Mouse (Mus musculus) kidney, postnatal 0 days (tissue): ENCODE measurements around the gene Plekha1. TPM values are rescaled to one million over a fixed set of nuclear protein-coding genes. Genes with fewer than 3 reads are reported as not detected.

Experiments used
- ATAC-seq: fragments of 200-750 bp; cut with Nextera tagmentation; replicated peaks from 2 replicates; pipeline ENCODE4 v1.8.0; 2017; ENCODE audit warnings: low read depth, moderate number of reproducible peaks, moderate TSS enrichment, moderate library complexity; ENCODE audit not compliant: low FRiP score
- DNase-seq: peaks from one replicate; pipeline ENCODE4 v3.0.0-alpha.2; 2016; ENCODE audit warnings: low spot score
- H3K27ac ChIP-seq: fragments of 300-500 bp; sonication (generic); 2 replicates; pipeline ENCODE4 v1.5.1; 2014; ENCODE audit warnings: mild to moderate bottlenecking
- H3K27me3 ChIP-seq: fragments of 300-500 bp; sonication (generic); 2 replicates; pipeline ENCODE4 v1.6.1; 2014; ENCODE audit warnings: low read length, mixed read lengths; ENCODE audit not compliant: insufficient read depth
- H3K36me3 ChIP-seq: fragments of 300-500 bp; sonication (generic); 2 replicates; pipeline ENCODE4 v1.6.1; 2014; ENCODE audit warnings: low read length, mixed read lengths; ENCODE audit not compliant: insufficient read depth
- H3K4me1 ChIP-seq: fragments of 300-500 bp; sonication (generic); replicated peaks from 2 replicates; pipeline ENCODE4 v1.6.1; 2014; ENCODE audit warnings: antibody characterized with exemption, low read length, mixed read lengths; ENCODE audit not compliant: insufficient read depth
- H3K4me2 ChIP-seq: fragments of 300-500 bp; sonication (generic); 2 replicates; pipeline ENCODE4 v1.6.1; 2014; ENCODE audit warnings: mild to moderate bottlenecking, low read length, moderate library complexity, mixed read lengths
- H3K4me3 ChIP-seq: fragments of 300-500 bp; sonication (generic); replicated peaks from 2 replicates; pipeline ENCODE4 v1.5.1; 2014; ENCODE audit warnings: low read depth, low read length
- H3K9ac ChIP-seq: fragments of 300-500 bp; sonication (generic); 2 replicates; pipeline ENCODE4 v1.6.1; 2014; ENCODE audit warnings: low read depth, low read length
- H3K9me3 ChIP-seq: fragments of 300-500 bp; sonication (generic); replicated peaks from 2 replicates; pipeline ENCODE4 v1.6.1; 2016; ENCODE audit warnings: low read length, inconsistent platforms, mixed read lengths
- CTCF ChIP-seq: IDR thresholded peaks from 2 replicates; pipeline ENCODE4 v1.5.1; 2016; ENCODE audit warnings: antibody characterized with exemption, low read depth, mild to moderate bottlenecking, moderate library complexity
- WGBS: fragments of 180-500 bp; shearing (Covaris S2); extraction: QIAGEN DNeasy Blood & Tissue Kit; methylation state at CpG from one replicate; pipeline ENCODE4 v1.1.7; 2014; 5-methylcytosine and 5-hydroxymethylcytosine counted together
- polyA plus RNA-seq: library from polyadenylated mRNA; unstranded; fragments of >200 nt; fragmentation: Nextera tagmentation; extraction: Ambion mirVana; gene quantifications from 2 replicates; pipeline ENCODE4 v1.2.1, GENCODE M21; 2015

Gene Plekha1
- polyA plus RNA-seq, 1 experiment from 2014 or later, result 58.6 TPM

GRCm38 (mm10) chr7:130855681-130856080 is 9.9 kb upstream of the Plekha1 start:
- no peak overlapping the region for H3K9ac ChIP-seq
- H3K4me3 ChIP-seq, result no peak overlapping the region
- no peak for ATAC-seq
- no peaks in the 10 kb centered on the region for H3K36me3 ChIP-seq
- WGBS, result 29% methylated on average over 3 of the region's 3 CpGs
- TF ChIP-seq CTCF, result no peak
- H3K27me3 ChIP-seq, result no peaks in the 10 kb centered on the region
- H3K9me3 ChIP-seq, result no peaks in the 10 kb centered on the region
- peaks cover 6% of the 10 kb centered on the region; the same call in 1 of the 2 replicates for H3K4me1 ChIP-seq
- H3K4me2 ChIP-seq, result no peak overlapping the region
- H3K27ac ChIP-seq, result no peak overlapping the region
- no peak for DNase-seq

- H3K36me3 ChIP-seq, result no peaks in the 10 kb centered on the region
- no peak overlapping the region for H3K4me3 ChIP-seq
- H3K9me3 ChIP-seq, result no peaks in the 10 kb centered on the region
- no peak overlapping the region for H3K4me2 ChIP-seq
- no peaks in the 10 kb centered on the region for H3K27me3 ChIP-seq
- ATAC-seq (no peak), DNase-seq (no peak)
- H3K4me1 ChIP-seq, result peaks cover 8% of the 10 kb centered on the region; the same call in 1 of the 2 replicates
- TF ChIP-seq CTCF, result no peak
- H3K9ac ChIP-seq, result no peak overlapping the region
- 74% methylated on average over 6 of the region's 6 CpGs for WGBS
- H3K27ac ChIP-seq, result no peak overlapping the region
Observed at GRCm38 (mm10) chr7:130857973-130858372, 7.6 kb upstream of the Plekha1 start.

- no peaks in the 10 kb centered on the region for H3K27me3 ChIP-seq
- no peak for TF ChIP-seq CTCF
- no peaks in the 10 kb centered on the region for H3K36me3 ChIP-seq
- no peak overlapping the region for H3K9ac ChIP-seq
- H3K4me2 ChIP-seq, result no peak overlapping the region
- ATAC-seq (no peak), DNase-seq (no peak)
- peaks cover 8% of the 10 kb centered on the region; the same call in 1 of the 2 replicates for H3K4me1 ChIP-seq
- no peaks in the 10 kb centered on the region for H3K9me3 ChIP-seq
- H3K4me3 ChIP-seq, result no peak overlapping the region
- no peak overlapping the region for H3K27ac ChIP-seq
- WGBS, result 29% methylated on average over 5 of the region's 5 CpGs
Observed at GRCm38 (mm10) chr7:130859926-130860325, 5.6 kb upstream of the Plekha1 start.

GRCm38 (mm10) chr7:130860721-130861142 is 4.8 kb upstream of the Plekha1 start:
- ATAC-seq, result no peak
- Histone ChIP-seq H3K36me3 (no peaks in the 10 kb centered on the region), H3K9me3 (no peaks in the 10 kb centered on the region), H3K4me1 (peaks cover 8% of the 10 kb centered on the region; the same call in 1 of the 2 replicates), H3K4me2 (no peak overlapping the region), H3K27me3 (no peaks in the 10 kb centered on the region), H3K27ac (0 out of 2 replicates have a peak overlapping the region, but pooled peaks have one; percentile 36), H3K9ac (no peak overlapping the region), H3K4me3 (no peak overlapping the region)
- 39% methylated on average over 11 of the region's 11 CpGs for WGBS
- no peak for DNase-seq
- no peak for TF ChIP-seq CTCF

- H3K27ac ChIP-seq, result no peak overlapping the region
Observed at GRCm38 (mm10) chr7:130862501-130862900, 3.1 kb upstream of the Plekha1 start.

DNA sequence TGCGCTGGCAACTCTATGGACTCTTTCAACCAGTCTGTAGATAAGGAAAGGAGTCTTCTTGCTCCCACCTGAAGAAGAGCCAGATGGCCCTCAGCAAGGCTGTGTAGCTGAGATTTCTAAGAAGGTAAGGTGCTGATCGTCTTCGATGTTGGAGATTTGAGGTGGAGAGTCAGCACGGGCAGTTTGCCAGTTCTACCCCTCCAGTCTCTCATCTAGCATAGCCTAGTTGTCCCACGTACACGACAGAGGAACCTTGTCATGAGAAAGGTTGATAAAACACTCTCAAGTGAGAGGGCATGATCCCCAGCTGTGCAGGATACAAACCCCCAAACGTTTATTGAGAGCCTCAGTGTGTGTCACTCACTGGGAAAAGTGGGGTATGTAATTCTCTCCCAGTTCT is 845 bp upstream of the Plekha1 start:
- TF ChIP-seq CTCF, result no peak
- ATAC-seq (no peak), DNase-seq (no peak)
- Histone ChIP-seq H3K36me3 (no peaks in the 10 kb centered on the region), H3K27ac (no peak overlapping the region), H3K4me2 (no peak overlapping the region), H3K4me1 (0 out of 2 replicates have a peak, but pooled peaks cover 3% of the 10 kb centered on the region), H3K9ac (no peak overlapping the region), H3K9me3 (no peaks in the 10 kb centered on the region), H3K4me3 (no peak overlapping the region), H3K27me3 (no peaks in the 10 kb centered on the region)
- 77% methylated on average over 7 of the region's 7 CpGs for WGBS

More at GRCm38 (mm10) chr7:130862501-130862900, 3.1 kb upstream of the Plekha1 start:
- Histone ChIP-seq H3K36me3 (no peaks in the 10 kb centered on the region), H3K27me3 (no peaks in the 10 kb centered on the region), H3K9me3 (no peaks in the 10 kb centered on the region), H3K4me1 (peaks cover 8% of the 10 kb centered on the region; the same call in 1 of the 2 replicates), H3K4me2 (no peak overlapping the region), H3K4me3 (no peak overlapping the region), H3K9ac (no peak overlapping the region)
- no peak for TF ChIP-seq CTCF
- WGBS, result 62% methylated on average over 1 of the region's 1 CpGs
- ATAC-seq, result no peak
- no peak for DNase-seq

GRCm38 (mm10) chr7:130866640-130867039 is 1.1 kb downstream of the Plekha1 start:
- Histone ChIP-seq H3K27me3 (no peaks in the 10 kb centered on the region), H3K9me3 (no peaks in the 10 kb centered on the region), H3K4me2 (peak overlapping the region; percentile 71), H3K4me3 (peak overlapping the region; percentile 98), H3K9ac (peak overlapping the region; percentile 88), H3K4me1 (0 out of 2 replicates have a peak, but pooled peaks cover 2% of the 10 kb centered on the region), H3K36me3 (no peaks in the 10 kb centered on the region), H3K27ac (peak overlapping the region; percentile 88)
- no peak for ATAC-seq
- TF ChIP-seq CTCF, result no peak
- whole genome bisulfite sequencing, result 2% methylated on average over 13 of the region's 13 CpGs
- peak; percentile 40 for DNase-seq
